Mouse (Mus musculus) ovary, postnatal 36 days (tissue): Measurements from ENCODE around the gene Igfbp1.

ENCODE experiments used
- DNase-seq: peaks from one replicate; pipeline ENCODE4 v3.0.0; 2022; ENCODE audit warnings: low spot score, mixed read lengths

The Igfbp1 gene

DNA sequence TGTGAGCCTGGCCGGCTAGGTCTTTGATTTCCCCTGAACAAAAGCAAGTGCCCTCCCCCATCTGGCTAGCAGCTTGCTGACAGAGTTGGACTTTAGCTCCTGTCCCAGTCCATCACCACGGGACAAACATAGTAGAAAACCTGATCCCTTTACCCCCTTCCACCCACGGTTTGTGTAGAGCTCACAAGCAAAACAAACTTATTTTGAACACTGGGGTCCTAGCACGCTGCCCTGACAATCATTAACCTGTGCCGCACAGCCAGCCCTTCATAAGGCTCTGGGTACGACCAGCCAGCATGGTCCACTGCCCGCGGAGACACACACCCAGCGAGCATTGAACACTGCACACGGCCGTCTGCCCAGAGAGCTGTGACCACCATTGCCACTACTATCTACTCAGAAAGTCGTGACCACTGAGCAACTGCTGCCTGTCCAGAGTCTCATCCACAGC, at the start of gene Igfbp1:
Gene Igfbp1, plus strand, starts transcription at position 292 of the 451 bp plus-strand sequence.
- no peak for DNase-seq

DNA sequence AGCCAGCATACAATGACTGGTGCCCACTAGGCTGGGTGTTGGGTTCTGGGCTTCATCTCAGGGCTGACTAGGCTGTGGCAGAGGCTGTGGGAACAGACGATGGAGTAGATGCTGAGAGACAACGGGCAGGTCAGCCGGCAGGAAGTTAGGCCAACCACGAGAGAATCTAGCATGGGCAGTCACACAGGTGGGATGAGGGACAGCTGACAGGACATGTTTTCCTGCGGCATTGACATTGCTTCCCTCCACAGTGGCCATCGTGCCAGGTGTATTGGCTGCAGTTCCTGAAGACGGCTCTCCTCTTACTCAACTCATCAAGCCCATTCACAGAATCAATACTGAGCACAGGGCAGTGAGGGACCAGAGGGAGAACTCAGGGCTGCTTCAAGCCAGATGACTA, 49.6 kb upstream of the Igfbp1 start:
- DNase-seq, result no peak

DNA sequence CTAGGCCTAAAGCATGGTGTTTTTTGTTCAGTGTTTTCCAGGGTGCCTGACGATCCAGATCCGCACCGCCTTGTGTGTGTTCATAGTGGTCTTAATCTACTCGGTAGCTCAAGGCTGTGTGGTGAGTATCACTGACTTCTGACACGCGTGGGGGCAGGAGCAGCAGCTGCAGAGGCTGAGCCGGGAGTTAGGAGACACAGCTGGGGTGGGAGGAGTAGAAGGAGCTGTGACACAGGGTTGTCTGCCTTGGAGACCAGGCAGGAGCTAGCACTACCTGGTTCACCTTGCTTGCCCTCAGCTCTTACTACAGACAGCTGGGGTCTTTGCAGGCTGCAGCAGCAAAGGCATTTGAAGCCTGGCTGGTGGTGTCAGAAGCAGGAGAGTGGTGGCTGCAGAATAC, 48.1 kb upstream of the Igfbp1 start:
- no peak for DNase-seq

DNA sequence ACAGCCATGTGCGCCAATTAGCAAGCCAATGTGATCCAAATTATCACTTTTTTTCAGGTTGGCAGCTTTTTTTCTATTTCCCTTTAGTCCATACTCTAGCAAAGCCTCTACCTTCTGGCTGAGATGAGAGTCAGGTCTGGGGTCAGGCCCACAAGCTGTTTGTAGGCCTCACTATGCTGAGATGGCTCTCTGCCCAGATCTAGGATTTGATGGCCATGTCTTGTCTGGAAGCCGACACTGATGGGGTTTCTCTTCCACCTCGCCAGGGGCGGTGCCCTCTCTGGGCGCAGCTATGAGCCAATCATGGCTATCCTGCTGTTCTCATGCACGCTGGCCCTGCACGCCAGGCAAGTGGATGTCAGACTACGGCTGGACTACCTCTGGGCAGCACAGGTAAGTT, 47.1 kb upstream of the Igfbp1 start:
- no peak for DNase-seq

DNA sequence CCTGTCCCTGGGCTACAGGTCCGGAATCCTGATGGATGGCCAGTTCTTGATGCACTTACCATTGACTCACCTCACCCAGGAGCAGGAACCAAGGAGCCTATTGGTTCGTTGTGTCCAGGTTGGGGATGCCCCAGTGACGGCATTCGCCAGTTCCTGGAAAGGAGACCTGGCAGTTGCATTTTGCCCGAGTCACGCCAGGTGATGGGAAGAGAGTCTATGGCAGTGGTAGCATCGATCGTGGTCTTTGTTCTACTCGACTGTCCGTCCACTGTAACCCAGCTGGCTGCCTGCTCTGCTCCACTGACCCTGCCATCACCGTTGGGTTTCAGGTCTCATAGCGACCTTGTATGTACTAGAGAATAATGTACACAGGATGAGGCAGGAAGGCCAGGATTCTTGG, 45.2 kb upstream of the Igfbp1 start:
- DNase-seq, result no peak

DNA sequence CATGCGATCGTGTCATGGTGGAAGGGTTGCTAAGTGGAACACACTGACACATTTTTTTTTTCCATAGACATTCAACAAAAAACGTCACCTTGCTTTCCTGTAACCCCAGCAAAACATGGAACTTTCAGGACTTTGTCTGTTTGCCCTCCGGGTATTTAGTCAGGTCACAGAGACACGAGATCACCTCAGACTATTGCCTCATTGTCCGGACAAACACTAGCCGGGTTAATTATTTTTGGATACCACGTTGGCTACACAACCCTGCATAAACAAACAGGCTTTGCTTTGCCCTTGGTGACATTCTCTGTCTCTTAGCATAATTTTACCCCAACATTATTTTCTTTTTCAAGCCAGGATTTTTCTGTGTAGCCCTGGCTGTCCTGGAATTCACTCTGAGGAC, 44.5 kb upstream of the Igfbp1 start:
- DNase-seq, result no peak

DNA sequence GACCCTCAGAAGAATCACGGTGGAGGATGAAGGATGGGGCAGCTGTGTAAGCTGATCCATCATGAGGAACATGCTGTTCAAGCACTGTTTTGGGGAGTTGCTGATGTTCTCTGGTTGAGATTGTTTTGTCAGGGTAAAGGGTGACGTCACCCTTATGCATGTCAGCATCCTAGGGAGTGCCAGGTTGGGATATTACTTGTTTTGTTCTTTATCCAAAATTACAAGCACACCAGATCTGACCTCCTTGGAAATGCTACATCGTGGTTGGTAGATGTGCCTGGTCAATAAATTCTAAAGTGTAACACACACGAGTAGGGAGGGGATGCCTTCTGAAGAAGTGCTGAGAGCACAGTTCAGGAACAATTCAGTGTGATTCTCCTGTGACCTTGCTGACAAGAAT, 41.2 kb upstream of the Igfbp1 start:
- DNase-seq, result no peak

DNA sequence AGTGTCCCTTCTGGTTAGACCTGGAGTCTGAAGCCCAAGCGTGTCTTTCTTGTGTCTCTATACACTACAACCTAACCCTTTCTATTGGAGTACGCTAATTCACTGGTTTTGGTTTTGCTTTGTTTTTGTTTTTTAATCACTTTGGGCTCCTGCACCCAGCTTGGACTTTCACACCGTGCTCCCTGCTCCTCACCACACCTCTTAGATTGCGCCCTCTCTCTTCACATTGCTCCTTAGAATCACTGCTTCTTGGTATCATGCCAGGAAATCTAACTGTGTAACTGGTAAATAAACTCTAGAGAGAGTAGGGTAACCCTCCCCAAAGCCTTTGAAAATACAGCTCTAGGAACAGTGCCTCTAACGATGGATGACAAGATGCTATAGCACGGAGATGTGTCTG, 39.4 kb upstream of the Igfbp1 start:
- DNase-seq, result no peak

DNA sequence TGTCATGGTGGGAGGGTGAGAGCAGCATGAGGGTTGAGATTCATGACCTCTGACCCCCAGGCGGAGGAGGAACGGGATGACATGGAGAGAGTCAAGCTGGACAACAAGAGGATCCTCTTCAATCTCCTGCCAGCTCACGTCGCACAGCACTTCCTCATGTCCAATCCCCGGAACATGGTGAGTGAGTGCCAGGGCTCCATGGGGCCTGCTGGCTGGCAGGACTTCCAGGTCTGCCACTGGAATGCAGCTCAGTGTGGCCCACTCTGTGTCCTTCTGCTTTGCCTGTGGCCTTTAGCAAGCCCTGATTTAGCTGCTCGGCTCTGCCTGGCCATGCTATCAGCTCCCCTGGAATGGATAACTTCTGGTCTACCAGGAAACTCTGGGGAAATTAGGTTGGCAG, 37.4 kb upstream of the Igfbp1 start:
- no peak for DNase-seq

DNA sequence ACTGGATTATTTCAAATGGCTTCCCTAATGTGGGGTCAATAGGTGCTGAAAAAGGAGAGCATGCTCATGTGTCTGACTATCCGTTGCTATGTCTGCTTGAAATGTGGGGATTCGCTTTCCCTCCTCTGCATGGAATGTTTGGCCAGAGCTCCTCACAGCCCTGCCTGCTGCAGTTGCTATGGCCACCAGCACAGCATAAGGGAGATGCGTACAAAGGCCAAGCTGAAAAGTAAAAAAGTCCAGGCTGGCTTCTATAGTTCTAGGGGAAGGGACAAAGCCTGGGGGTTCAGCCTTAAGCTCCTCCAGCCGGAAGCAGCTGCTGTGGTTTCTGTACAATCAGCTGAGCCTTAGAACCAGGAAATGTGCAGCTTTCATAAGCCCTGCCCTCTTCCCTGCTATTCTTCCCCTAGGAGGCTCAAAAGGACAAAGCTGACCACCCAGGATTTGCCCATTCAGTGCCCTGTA, 36.9 kb upstream of the Igfbp1 start:
- DNase-seq, result no peak

DNA sequence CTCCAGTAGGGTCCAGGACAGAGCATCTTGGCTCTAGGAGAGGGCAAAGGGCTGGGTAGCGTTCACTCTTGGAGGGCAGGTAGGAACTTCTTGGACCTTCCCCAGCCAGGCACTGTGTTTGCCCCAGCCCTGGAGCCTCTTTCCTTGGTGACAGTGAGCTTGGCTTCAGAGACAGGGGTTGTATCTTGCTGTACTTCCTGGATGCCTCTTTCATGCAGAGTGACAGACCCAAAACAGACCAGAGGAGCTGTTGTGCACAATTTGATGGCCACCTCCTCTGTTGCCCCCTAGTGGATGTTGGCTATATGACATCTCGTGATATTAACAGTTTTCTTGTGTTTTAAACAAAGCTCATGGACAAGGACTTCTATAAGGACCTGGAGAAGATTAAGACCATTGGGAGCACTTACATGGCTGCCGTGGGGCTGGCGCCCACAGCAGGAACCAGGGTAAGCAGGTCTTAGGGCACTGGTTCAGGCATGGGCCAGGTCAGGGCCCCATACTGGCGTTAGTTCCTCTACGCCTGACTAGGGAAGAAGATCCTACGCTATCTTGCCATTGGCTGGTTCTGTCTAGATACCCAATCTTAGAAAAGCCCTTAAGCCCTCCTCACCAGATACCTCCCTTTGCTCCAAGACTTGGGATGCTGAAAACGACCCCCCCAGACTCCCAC, 35.9 kb upstream of the Igfbp1 start:
- DNase-seq, result no peak

DNA sequence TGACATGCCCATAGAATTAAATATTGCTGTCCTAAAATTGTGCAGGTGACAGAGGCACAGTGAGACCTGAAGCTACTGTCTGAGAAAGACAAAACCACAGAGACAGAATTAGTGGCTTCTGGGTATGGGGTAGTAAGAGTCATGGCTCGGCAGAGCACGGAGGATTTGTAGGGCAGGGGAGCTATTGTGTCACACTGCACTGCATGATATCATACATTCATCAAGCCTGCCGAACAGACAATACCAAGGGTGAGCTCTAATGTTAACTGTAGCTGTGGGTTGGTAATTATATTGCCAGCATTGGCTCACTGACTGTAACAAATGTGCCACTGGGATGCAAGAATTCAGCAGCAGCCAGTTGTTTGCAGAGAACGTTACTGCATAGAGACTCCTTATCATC, 33.2 kb upstream of the Igfbp1 start:
- no peak for DNase-seq

DNA sequence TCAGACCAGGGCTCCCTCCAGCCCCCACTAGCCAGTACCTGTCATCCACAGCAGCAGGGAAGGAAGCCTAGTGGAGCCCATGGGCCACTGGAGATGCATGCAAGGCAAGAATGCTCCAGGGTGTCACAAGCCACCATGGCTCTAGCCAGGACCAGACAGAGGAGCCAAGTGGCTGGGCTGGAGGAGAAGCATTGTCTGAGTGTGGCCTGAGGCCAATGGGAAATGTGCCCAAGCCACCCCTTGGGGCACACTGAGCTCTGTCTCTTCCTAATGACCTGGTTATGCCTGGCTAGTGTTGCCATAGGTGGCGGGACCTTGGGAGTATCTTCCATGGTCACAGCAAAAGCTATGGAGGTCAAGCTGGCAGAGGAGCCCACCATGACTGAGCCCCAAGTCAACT, 27.9 kb upstream of the Igfbp1 start:
- DNase-seq, result no peak

DNA sequence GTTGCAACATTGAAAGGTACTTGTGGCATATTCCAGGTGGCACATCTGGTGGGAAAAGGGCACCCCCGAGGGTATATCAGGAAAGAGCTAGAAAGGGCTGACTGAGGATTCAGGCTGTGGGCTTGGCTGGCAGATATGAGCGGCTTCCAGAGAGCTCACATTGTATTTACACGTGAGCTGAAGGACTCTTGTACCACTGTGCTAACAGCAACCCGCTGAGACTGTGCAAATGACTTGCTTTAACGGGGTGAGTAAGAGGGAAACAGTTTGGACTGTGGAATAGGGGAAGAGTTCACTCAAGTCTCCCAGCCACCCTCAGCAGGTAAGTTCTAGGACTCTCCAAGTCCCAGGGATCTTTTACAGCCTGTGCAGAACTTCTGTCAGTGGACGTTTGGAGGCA, 23.9 kb upstream of the Igfbp1 start:
- DNase-seq, result no peak

DNA sequence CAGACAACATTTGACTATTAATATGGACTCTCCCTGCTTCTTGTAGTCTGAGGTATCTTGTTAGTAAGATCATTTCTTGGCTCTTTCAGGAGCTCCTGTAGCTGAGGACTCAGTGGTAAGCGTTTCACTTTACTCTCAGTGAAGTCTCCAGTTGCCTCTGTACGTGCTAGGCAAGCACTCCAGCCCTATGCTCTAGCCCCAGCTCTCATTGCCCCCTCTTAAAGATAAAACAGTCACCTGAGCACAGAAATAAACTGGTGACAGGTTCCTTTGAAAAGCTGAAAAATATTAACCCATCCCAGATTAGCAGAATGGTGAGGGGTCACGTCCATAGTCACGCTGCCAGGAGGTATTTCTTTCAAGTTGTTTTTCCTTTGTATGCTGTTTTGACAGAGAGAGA, 18.9 kb upstream of the Igfbp1 start:
- no peak for DNase-seq

DNA sequence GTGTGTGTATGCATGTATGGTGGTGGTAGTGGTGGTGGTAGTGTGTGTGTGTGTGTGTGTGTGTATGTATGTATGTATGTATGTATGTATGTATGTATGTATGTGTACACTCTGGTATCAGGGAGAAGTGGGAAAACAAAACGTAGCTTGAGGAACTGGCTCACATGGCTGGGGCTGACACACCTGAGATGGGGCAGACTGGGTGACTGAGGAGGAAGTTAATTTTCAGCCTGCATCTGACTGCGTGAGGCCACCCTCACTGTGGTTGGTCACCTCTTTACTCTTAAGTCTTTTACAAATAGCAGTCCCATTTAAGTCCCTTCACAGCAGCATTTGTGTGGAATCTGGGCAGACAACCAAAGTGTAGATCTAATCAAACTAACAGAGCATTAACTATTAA, 18.3 kb upstream of the Igfbp1 start:
- no peak for DNase-seq

DNA sequence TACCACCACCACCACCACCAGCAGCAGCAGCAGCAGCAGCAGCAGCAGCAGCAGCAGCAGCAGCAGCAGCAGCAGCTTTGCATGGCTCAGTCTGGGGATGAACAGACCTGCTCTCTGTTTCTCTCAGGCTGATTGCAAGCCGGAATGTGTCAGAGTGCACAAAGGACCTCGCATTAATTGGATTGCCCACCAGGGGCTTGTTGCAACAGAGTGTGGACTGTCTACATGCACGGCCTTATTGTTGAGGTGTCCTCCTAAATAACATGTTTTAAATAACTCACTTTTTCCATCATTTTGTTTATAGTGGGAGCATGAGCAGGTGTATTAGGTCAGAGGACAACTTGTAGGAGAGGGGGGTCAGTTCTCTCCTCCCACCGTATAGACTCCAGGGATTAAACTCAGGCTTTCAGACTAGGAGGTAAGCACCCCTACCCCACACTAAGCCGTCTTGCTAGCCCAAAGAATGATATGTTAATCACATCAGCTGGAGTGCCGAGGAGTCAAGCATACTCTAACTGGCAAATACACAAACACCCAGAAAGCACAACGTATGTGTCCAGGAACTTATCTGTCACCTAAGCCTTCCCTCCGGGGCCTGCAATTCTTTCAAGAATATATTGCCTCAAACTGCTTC, 15.1 kb upstream of the Igfbp1 start:
- DNase-seq, result no peak

DNA sequence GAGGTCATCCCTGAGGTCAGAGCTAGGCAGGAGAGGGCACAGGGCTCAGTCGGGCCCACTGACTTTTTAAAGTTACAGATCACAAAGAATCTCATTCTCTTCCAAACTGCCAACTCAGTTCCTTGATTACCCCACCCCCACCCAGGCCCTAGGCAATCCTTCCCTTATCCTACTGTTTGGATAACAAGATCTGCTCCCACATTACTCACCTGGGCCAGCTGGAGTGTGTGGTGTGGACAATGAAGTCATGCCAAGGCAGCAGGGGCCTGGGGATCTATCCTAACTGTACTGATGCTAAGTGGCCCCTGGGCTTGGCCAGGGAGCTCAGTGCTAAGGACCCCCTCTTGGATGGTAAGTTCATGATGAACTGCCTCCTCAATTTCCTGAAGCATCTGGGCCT, 13.2 kb upstream of the Igfbp1 start:
- no peak for DNase-seq

DNA sequence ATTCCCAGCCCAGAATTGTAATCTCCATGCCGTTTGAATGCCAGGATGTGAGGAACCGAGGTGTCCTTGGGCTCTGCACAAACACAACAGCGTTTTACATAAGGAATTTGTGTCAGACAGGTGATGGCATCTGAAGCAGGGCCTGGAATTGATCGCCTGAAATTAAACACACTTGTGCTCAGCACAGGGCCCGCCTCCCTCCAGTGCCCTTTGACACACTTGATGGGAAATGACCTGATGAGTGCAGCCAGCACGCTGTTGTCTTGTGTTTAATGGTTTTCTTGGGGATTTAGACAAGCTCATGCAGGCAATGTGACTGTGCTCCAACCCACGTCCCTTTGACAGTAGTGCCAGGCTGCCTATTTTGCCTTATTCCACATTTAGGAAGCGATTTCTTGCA, 10.1 kb upstream of the Igfbp1 start:
- DNase-seq, result no peak

DNA sequence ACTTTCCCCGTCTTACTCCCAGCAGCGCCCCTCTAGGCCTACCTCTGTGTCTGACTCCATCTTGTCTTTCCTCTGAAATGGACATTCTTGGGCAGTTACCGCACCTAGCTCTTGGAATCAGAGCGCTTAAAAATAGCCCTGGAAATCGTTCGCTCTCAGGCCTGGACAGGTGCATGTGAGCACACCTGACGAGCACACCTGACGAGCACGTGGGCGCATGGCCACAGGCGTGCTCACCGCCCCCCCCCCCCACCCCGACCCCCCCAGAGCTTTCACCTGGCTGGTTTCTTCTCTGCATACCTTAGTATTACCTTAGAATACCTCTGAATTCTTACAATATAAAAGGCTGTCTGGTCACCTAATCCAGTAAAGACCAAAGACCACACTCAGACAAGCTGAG, 9.1 kb upstream of the Igfbp1 start, which contains the start of gene Gm11985:
Gene Gm11985, minus strand, starts transcription at position 101 of the 400 bp plus-strand sequence.
- no peak for DNase-seq

DNA sequence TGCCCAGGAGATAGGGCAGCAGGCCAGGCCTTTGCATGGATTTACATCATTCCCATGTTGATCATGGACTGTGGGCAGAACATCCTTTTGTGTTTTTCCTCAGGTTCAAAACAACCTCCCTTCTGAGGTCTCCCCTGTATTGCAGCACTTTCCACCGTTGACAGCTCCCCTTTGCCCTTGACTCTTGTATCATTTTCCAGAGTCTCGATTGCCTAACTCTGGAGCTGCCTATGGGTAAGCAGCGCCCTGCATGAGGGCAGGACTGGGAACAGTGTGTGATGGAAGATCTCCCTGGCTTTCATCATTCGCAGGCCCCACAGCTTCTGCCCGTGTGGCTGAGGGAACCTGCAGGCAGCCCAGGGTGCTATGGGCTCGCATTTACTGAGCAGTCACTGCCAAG, 4.9 kb upstream of the Igfbp1 start:
- DNase-seq, result no peak

DNA sequence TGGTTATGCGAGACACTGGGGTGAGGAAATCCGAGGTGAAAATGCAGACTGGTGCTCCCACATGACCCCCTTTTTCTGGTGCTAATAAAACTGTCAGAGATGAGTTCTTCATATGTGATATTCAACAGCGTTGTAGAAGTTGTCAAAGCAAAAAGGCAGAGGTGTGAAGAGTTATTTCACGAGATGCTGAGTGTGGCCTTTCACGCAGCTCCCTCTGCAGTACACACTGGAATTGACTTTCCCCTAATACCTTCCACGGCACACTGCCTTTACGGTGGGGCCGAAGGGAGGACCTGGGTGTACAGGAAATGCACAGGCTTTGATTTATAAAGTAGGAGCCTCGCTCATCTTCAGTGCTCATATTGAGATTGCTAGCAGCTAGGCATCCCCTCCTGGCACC, 4.4 kb upstream of the Igfbp1 start:
- no peak for DNase-seq

DNA sequence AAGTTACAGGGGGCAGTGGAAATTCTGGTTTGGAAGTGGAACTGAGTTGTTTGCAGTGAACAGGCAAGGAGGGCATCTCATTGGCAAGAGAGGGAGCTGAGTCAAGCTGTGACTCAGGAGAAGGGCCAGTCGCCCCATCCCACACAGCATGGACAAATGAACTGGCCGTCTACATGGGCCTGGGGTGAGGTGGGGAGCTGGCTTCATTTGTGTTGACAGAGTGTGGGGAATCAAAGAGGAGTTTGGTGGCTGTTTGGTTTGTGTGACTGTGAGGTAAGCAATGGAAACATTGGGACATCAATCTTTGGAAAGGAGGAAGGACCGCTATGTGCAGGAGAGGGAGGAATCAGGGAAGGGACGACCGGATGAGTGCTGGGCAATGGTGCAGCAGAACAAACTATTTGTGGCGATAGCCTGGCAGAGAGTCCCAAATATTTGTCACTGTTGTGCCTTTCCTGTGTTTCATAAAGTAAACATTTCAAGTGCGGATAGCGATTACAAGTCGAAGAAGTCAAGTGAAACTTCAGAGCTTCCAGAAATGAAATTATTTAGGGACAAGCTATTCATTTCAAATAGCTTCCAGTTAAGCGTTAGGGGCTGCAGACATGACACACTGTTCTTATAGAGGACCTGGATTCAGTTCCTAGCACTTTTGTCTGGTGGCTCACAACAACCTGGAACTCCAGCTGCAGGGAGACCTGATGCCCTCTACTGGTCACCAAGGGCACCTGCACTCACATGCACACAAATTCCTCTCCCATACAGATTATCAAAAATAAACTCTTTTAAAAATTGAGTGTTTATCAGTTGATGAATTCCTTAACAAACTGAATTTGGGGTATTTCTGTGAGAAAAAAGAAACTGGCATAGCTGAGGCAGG, 2.9 kb upstream of the Igfbp1 start:
- no peak for DNase-seq
